Mouse (Mus musculus) hindbrain, embryonic 15.5 days (tissue): ENCODE measurements at regions not wholly inside any gene's neighbourhood (a gene's known extent, or its start where the extent isn't known, plus 50 kb on each side); places are given as distances from the start of the nearest gene placed in this dataset.

Experiments used
- ATAC-seq: fragments of 200-750 bp; cut with Nextera tagmentation; 2 replicates; pipeline ENCODE4 v1.8.0; 2017; ENCODE audit warnings: low read depth, moderate number of reproducible peaks, moderate TSS enrichment; ENCODE audit not compliant: low FRiP score
- H3K27ac ChIP-seq: fragments of 300-500 bp; sonication (generic); replicated peaks from 2 replicates; pipeline ENCODE4 v1.5.1; 2015; ENCODE audit warnings: mild to moderate bottlenecking, inconsistent platforms
- H3K27me3 ChIP-seq: fragments of 300-500 bp; sonication (generic); 2 replicates; pipeline ENCODE4 v1.6.1; 2015; ENCODE audit warnings: control low read depth, inconsistent platforms
- H3K36me3 ChIP-seq: fragments of 300-500 bp; sonication (generic); 2 replicates; pipeline ENCODE4 v1.6.1; 2015; ENCODE audit warnings: control low read depth, inconsistent platforms
- H3K4me1 ChIP-seq: fragments of 300-500 bp; sonication (generic); replicated peaks from 2 replicates; pipeline ENCODE4 v1.6.1; 2015; ENCODE audit warnings: control low read depth, inconsistent platforms
- H3K4me2 ChIP-seq: fragments of 300-500 bp; sonication (generic); 2 replicates; pipeline ENCODE4 v1.6.1; 2015; ENCODE audit warnings: moderate library complexity, mild to moderate bottlenecking, inconsistent platforms
- H3K4me3 ChIP-seq: fragments of 300-500 bp; sonication (generic); 2 replicates; pipeline ENCODE4 v1.5.1; 2015; ENCODE audit warnings: mild to moderate bottlenecking, inconsistent platforms
- H3K9ac ChIP-seq: fragments of 300-500 bp; sonication (generic); 2 replicates; pipeline ENCODE4 v1.6.1; 2015; ENCODE audit warnings: inconsistent platforms
- H3K9me3 ChIP-seq: fragments of 300-500 bp; sonication (generic); 2 replicates; pipeline ENCODE4 v1.6.1; 2016; ENCODE audit warnings: control low read depth, inconsistent platforms
- WGBS: fragments of 180-500 bp; shearing (Covaris S2); methylation state at CpG from one replicate; pipeline ENCODE4 v1.1.7; 2015; 5-methylcytosine and 5-hydroxymethylcytosine counted together

- WGBS = 89% methylated on average over 6 of the region's 7 CpGs
- Histone ChIP-seq H3K36me3 (no peaks in the 10 kb centered on the region), H3K4me3 (no peak overlapping the region), H3K27ac (no peak overlapping the region), H3K9ac (no peak overlapping the region), H3K4me1 (peaks cover 4% of the 10 kb centered on the region), H3K9me3 (no peaks in the 10 kb centered on the region), H3K4me2 (no peak overlapping the region), H3K27me3 (no peaks in the 10 kb centered on the region)
- ATAC-seq = no peak
Observed at GRCm38 (mm10) chr6:94779213-94779612, 79.3 kb upstream of the Lrig1 start.

- Histone ChIP-seq H3K9me3 (no peaks in the 10 kb centered on the region), H3K4me2 (no peak overlapping the region), H3K4me1 (peaks cover 8% of the 10 kb centered on the region), H3K9ac (no peak overlapping the region), H3K4me3 (no peak overlapping the region), H3K27me3 (no peaks in the 10 kb centered on the region), H3K36me3 (no peaks in the 10 kb centered on the region), H3K27ac (no peak overlapping the region)
- WGBS = 69% methylated on average over 1 of the region's 1 CpGs
- no peak for ATAC-seq
Observed at GRCm38 (mm10) chr6:94778797-94779196, 78.8 kb upstream of the Lrig1 start.

- Histone ChIP-seq H3K4me1 (peaks cover 29% of the 10 kb centered on the region), H3K9me3 (no peaks in the 10 kb centered on the region), H3K4me2 (no peak overlapping the region), H3K9ac (no peak overlapping the region), H3K27me3 (no peaks in the 10 kb centered on the region), H3K27ac (no peak overlapping the region), H3K4me3 (no peak overlapping the region), H3K36me3 (no peaks in the 10 kb centered on the region)
- ATAC-seq = no peak
- WGBS = 42% methylated on average over 4 of the region's 4 CpGs
Observed at GRCm38 (mm10) chr6:94776585-94776984, 76.6 kb upstream of the Lrig1 start.

GRCm38 (mm10) chr6:94774871-94775270 is 74.9 kb upstream of the Lrig1 start:
- H3K9ac ChIP-seq = no peak overlapping the region
- no peak overlapping the region for H3K4me2 ChIP-seq
- 95% methylated on average over 3 of the region's 3 CpGs for WGBS
- H3K27me3 ChIP-seq = no peaks in the 10 kb centered on the region
- H3K4me1 ChIP-seq = peaks cover 29% of the 10 kb centered on the region
- H3K9me3 ChIP-seq = no peaks in the 10 kb centered on the region
- ATAC-seq = no peak
- H3K27ac ChIP-seq = peak overlapping the region; percentile 71; the same call in 1 of the 2 replicates
- no peak overlapping the region for H3K4me3 ChIP-seq
- no peaks in the 10 kb centered on the region for H3K36me3 ChIP-seq

GRCm38 (mm10) chr6:94773604-94774486 is 73.9 kb upstream of the Lrig1 start:
- Histone ChIP-seq H3K9me3 (no peaks in the 10 kb centered on the region), H3K4me2 (peak overlapping the region; percentile 54), H3K4me1 (peaks cover 29% of the 10 kb centered on the region), H3K36me3 (no peaks in the 10 kb centered on the region), H3K4me3 (peak overlapping the region; percentile 23), H3K27ac (peak overlapping the region; percentile 71), H3K9ac (peak overlapping the region; percentile 9), H3K27me3 (no peaks in the 10 kb centered on the region)
- ATAC-seq = peak; percentile 69
- WGBS = 3% methylated on average over 27 of the region's 27 CpGs

- peak overlapping the region; percentile 71 for H3K27ac ChIP-seq
- peak overlapping the region; percentile 54 for H3K4me2 ChIP-seq
- peaks cover 29% of the 10 kb centered on the region for H3K4me1 ChIP-seq
- no peaks in the 10 kb centered on the region for H3K36me3 ChIP-seq
- 19% methylated on average over 12 of the region's 12 CpGs for WGBS
- peak overlapping the region; percentile 9 for H3K9ac ChIP-seq
- ATAC-seq = peak; percentile 52
- peak overlapping the region; percentile 23 for H3K4me3 ChIP-seq
- no peaks in the 10 kb centered on the region for H3K9me3 ChIP-seq
- no peaks in the 10 kb centered on the region for H3K27me3 ChIP-seq
Observed at GRCm38 (mm10) chr6:94772868-94773603, 73.1 kb upstream of the Lrig1 start.

- no peak overlapping the region for H3K9ac ChIP-seq
- H3K4me2 ChIP-seq = no peak overlapping the region
- no peak for ATAC-seq
- no peaks in the 10 kb centered on the region for H3K27me3 ChIP-seq
- no peaks in the 10 kb centered on the region for H3K36me3 ChIP-seq
- H3K4me3 ChIP-seq = no peak overlapping the region
- 31% methylated on average over 7 of the region's 7 CpGs for WGBS
- H3K9me3 ChIP-seq = no peaks in the 10 kb centered on the region
- H3K4me1 ChIP-seq = peaks cover 29% of the 10 kb centered on the region
- H3K27ac ChIP-seq = no peak overlapping the region
Observed at GRCm38 (mm10) chr6:94772391-94772790, 72.4 kb upstream of the Lrig1 start.

GRCm38 (mm10) chr6:94768230-94768629 is 68.3 kb upstream of the Lrig1 start:
- no peak overlapping the region for H3K4me3 ChIP-seq
- WGBS = 85% methylated on average over 5 of the region's 5 CpGs
- ATAC-seq = no peak

GRCm38 (mm10) chr6:94765724-94766123 is 65.8 kb upstream of the Lrig1 start:
- no peaks in the 10 kb centered on the region for H3K9me3 ChIP-seq
- no peaks in the 10 kb centered on the region for H3K4me1 ChIP-seq
- H3K9ac ChIP-seq = no peak overlapping the region
- H3K4me3 ChIP-seq = no peak overlapping the region
- no peaks in the 10 kb centered on the region for H3K36me3 ChIP-seq
- H3K4me2 ChIP-seq = no peak overlapping the region
- ATAC-seq = no peak
- H3K27ac ChIP-seq = no peak overlapping the region
- no peaks in the 10 kb centered on the region for H3K27me3 ChIP-seq
- WGBS = 75% methylated on average over 6 of the region's 6 CpGs

More at GRCm38 (mm10) chr6:94768230-94768629, 68.3 kb upstream of the Lrig1 start:
- Histone ChIP-seq H3K4me1 (peaks cover 15% of the 10 kb centered on the region), H3K36me3 (no peaks in the 10 kb centered on the region), H3K27me3 (no peaks in the 10 kb centered on the region), H3K27ac (no peak overlapping the region), H3K9ac (no peak overlapping the region), H3K4me2 (no peak overlapping the region), H3K9me3 (no peaks in the 10 kb centered on the region)

GRCm38 (mm10) chr6:94761341-94761740 is 61.4 kb upstream of the Lrig1 start:
- ATAC-seq = no peak
- Histone ChIP-seq H3K4me1 (peaks cover under 1% of the 10 kb centered on the region; the same call in 1 of the 2 replicates), H3K4me3 (no peak overlapping the region), H3K9me3 (no peaks in the 10 kb centered on the region), H3K27me3 (no peaks in the 10 kb centered on the region), H3K27ac (no peak overlapping the region), H3K36me3 (no peaks in the 10 kb centered on the region), H3K4me2 (no peak overlapping the region), H3K9ac (no peak overlapping the region)
- WGBS = 81% methylated on average over 6 of the region's 6 CpGs

- Histone ChIP-seq H3K9me3 (no peaks in the 10 kb centered on the region), H3K4me1 (peaks cover 5% of the 10 kb centered on the region; the same call in 1 of the 2 replicates), H3K36me3 (no peaks in the 10 kb centered on the region), H3K9ac (no peak overlapping the region), H3K4me3 (no peak overlapping the region), H3K27ac (no peak overlapping the region), H3K27me3 (no peaks in the 10 kb centered on the region), H3K4me2 (no peak overlapping the region)
- 63% methylated on average over 17 of the region's 17 CpGs for WGBS
- peak; percentile 27; the same call in 1 of the 2 replicates for ATAC-seq
Observed at GRCm38 (mm10) chr6:94760629-94761111, 60.7 kb upstream of the Lrig1 start.

- no peak overlapping the region for H3K4me3 ChIP-seq
- no peak overlapping the region for H3K4me2 ChIP-seq
- ATAC-seq = no peak
- 96% methylated on average over 1 of the region's 1 CpGs for WGBS
- H3K9ac ChIP-seq = no peak overlapping the region
- no peaks in the 10 kb centered on the region for H3K27me3 ChIP-seq
- no peaks in the 10 kb centered on the region for H3K9me3 ChIP-seq
- no peak overlapping the region for H3K27ac ChIP-seq
- peaks cover 9% of the 10 kb centered on the region; the same call in 1 of the 2 replicates for H3K4me1 ChIP-seq
- no peaks in the 10 kb centered on the region for H3K36me3 ChIP-seq
Observed at GRCm38 (mm10) chr6:94759649-94760048, 59.7 kb upstream of the Lrig1 start.
